Mouse (Mus musculus): Measurements from ENCODE around the gene 1700123O20Rik. TPM values are rescaled to one million over a fixed set of nuclear protein-coding genes. Genes with fewer than 3 reads are reported as not detected.

Gene 1700123O20Rik
- polyA plus RNA-seq, 1 experiment = 47.0 TPM

DNA sequence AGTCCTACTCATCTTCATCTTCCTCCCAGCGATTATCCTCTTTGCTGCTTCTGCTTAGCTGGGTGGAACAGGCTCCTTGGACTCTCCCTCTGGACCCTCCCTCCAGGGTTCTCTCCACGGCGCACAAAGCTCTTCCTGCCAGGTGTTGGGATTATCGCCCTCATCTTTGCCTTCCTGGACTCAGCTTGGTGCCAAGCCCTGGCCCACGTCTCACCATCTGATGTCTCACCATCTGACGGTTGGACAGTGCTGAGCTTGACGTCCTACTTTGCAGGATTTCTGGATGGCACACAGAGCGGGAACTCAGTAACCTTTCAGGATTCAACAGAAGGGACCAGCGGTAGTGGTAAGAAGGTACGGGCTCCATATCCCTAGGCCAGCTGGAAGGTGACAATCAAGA lies 35.7 kb downstream of the 1700123O20Rik start:
- Histone ChIP-seq H3K4me3 (ENCODE audit: control insufficient read depth, low read depth, low read length) (no peak overlapping the region), H3K36me3 (ENCODE audit: control insufficient read depth, insufficient read depth, low read length) (no peaks in the 10 kb centered on the region), H3K27ac (ENCODE audit: control insufficient read depth, insufficient read depth, low read depth, low read length) (no peak overlapping the region), H3K27me3 (ENCODE audit: control insufficient read depth, insufficient read depth, low read length) (no peaks in the 10 kb centered on the region), H3K4me1 (ENCODE audit: control insufficient read depth, insufficient read depth, low read length) (no peaks in the 10 kb centered on the region)
- TF ChIP-seq POLR2A (IDR thresholded peaks at IDR 0.05; ENCODE audit: control insufficient read depth, low read depth, low read length) (no peak), CTCF (IDR thresholded peaks at IDR 0.05; ENCODE audit: control insufficient read depth, insufficient read depth, insufficient replicate concordance, low read depth, low read length) (no peak)

DNA sequence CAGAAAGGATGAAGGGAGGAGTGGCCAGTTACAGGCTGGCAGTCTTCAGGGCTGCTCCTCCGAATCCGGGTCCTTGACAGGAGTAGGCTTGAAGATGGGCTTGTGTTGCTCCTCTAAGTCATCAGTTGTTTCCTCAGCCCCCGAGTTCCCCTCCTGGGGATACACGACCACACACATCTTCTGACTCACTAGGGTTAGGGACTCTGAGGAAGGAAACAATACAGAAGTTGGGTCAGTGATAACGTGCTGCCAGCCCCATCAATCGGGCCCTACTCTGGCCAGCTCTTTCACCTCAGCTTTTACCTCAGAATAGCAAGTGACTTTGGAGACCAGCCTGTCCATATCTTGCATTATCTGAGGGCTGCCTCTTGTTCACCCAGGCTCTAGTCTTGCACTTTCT lies 38.0 kb downstream of the 1700123O20Rik start:
- H3K4me3 ChIP-seq (ENCODE audit: control insufficient read depth, low read depth, low read length) = no peak overlapping the region
- no peaks in the 10 kb centered on the region for H3K36me3 ChIP-seq (ENCODE audit: control insufficient read depth, insufficient read depth, low read length)
- no peaks in the 10 kb centered on the region for H3K4me1 ChIP-seq (ENCODE audit: control insufficient read depth, insufficient read depth, low read length)
- H3K27me3 ChIP-seq (ENCODE audit: control insufficient read depth, insufficient read depth, low read length) = no peaks in the 10 kb centered on the region
- TF ChIP-seq CTCF (IDR thresholded peaks at IDR 0.05; ENCODE audit: control insufficient read depth, insufficient read depth, insufficient replicate concordance, low read depth, low read length) = no peak
- TF ChIP-seq POLR2A (IDR thresholded peaks at IDR 0.05; ENCODE audit: control insufficient read depth, low read depth, low read length) = no peak
- no peak overlapping the region for H3K27ac ChIP-seq (ENCODE audit: control insufficient read depth, insufficient read depth, low read depth, low read length)

DNA sequence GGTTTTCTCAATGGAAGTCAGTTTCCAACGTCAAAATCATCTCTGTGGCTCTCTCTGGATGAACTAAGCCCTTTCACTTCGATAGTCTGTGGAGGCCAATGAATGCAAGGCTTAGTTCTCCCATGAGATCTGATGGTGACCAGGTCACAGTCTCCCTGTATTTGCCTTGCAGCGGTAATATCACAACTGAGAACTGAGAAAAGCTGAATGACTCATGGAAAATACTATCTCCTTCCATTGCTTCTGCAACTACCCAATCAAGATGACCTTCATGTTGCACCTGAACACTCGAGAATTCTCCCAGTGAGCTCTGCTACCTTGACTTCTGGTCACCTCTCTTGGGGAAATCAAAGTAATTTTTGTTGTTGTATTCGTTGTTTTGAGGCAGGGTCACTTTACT lies 41.5 kb downstream of the 1700123O20Rik start:
- H3K27me3 ChIP-seq (ENCODE audit: control insufficient read depth, insufficient read depth, low read length) = no peaks in the 10 kb centered on the region

DNA sequence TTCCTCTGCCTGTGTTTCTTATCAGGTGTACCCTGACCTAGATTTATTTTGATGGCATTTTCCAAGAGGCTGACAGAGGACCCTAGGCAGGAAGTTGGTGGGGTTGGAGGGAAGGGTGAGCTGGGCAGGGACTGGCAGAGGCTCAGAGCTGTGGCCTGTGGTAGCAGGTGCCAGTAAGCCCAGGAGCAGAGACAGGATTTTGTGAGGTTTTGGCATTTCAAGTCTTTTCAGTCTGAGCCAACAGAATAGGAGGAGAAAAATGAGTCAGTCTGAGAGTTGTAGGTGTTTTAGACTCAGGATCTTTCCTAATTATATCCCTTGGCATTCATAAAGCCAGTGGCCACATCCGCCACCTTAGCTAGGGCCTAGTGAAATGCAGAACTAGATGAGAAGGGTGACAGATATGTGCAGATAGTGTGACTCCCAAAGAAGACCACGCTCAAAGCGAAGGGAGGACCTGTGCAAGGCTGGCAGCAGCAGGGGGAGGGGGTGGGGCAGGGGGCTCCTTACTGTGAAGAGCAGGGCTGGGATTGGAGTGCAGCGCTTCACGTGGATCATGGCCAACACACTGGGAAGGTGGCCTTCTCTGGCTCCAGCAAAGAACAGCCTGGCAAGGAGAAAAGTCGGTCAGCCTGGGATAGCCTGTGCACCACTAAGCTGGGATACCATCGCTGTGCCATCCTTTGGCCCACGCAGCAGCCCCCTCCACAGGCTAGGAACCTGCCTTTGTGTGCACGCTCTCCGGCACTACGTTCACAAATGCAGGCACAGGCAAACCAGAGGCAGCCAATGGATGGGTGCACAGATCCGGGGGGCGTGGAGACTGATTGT lies 43.0 kb downstream of the 1700123O20Rik start:
- TF ChIP-seq POLR2A (IDR thresholded peaks at IDR 0.05; ENCODE audit: control insufficient read depth, low read depth, low read length) (no peak), CTCF (IDR thresholded peaks at IDR 0.05; ENCODE audit: control insufficient read depth, insufficient read depth, insufficient replicate concordance, low read depth, low read length) (no peak)
- Histone ChIP-seq H3K27ac (ENCODE audit: control insufficient read depth, insufficient read depth, low read depth, low read length) (no peak overlapping the region), H3K36me3 (ENCODE audit: control insufficient read depth, insufficient read depth, low read length) (no peaks in the 10 kb centered on the region), H3K4me1 (ENCODE audit: control insufficient read depth, insufficient read depth, low read length) (no peaks in the 10 kb centered on the region), H3K4me3 (ENCODE audit: control insufficient read depth, low read depth, low read length) (no peak overlapping the region), H3K27me3 (ENCODE audit: control insufficient read depth, insufficient read depth, low read length) (no peaks in the 10 kb centered on the region)

More for the DNA sequence above, 41.5 kb downstream of the 1700123O20Rik start:
- no peaks in the 10 kb centered on the region for H3K36me3 ChIP-seq (ENCODE audit: control insufficient read depth, insufficient read depth, low read length)
- no peak overlapping the region for H3K27ac ChIP-seq (ENCODE audit: control insufficient read depth, insufficient read depth, low read depth, low read length)
- H3K4me3 ChIP-seq (ENCODE audit: control insufficient read depth, low read depth, low read length) = no peak overlapping the region
- TF ChIP-seq CTCF (IDR thresholded peaks at IDR 0.05; ENCODE audit: control insufficient read depth, insufficient read depth, insufficient replicate concordance, low read depth, low read length) = no peak
- no peak for TF ChIP-seq POLR2A (IDR thresholded peaks at IDR 0.05; ENCODE audit: control insufficient read depth, low read depth, low read length)
- no peaks in the 10 kb centered on the region for H3K4me1 ChIP-seq (ENCODE audit: control insufficient read depth, insufficient read depth, low read length)

DNA sequence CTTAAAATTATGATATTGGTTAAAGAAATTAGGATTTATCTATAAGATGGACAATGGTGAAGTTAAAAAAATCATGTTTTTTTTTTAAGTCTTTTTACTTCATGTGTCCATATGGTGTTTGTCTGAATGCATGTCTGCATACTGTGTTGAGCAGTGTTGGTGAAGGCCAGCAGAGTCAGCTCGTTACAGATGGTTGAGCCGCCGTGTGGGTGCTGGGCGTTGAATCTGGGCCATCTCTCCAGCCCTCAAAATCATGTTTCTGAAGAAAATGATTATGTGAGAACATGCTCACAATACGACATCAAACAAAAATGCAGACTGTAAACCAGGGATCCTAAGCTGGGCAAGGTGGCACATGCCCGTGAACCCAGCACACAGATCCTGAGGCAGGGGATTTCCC lies 44.3 kb downstream of the 1700123O20Rik start:
- Histone ChIP-seq H3K4me1 (ENCODE audit: control insufficient read depth, insufficient read depth, low read length) (no peaks in the 10 kb centered on the region), H3K27me3 (ENCODE audit: control insufficient read depth, insufficient read depth, low read length) (no peaks in the 10 kb centered on the region), H3K27ac (ENCODE audit: control insufficient read depth, insufficient read depth, low read depth, low read length) (no peak overlapping the region), H3K36me3 (ENCODE audit: control insufficient read depth, insufficient read depth, low read length) (no peaks in the 10 kb centered on the region), H3K4me3 (ENCODE audit: control insufficient read depth, low read depth, low read length) (no peak overlapping the region)
- no peak for TF ChIP-seq POLR2A (IDR thresholded peaks at IDR 0.05; ENCODE audit: control insufficient read depth, low read depth, low read length)
- TF ChIP-seq CTCF (IDR thresholded peaks at IDR 0.05; ENCODE audit: control insufficient read depth, insufficient read depth, insufficient replicate concordance, low read depth, low read length) = no peak

DNA sequence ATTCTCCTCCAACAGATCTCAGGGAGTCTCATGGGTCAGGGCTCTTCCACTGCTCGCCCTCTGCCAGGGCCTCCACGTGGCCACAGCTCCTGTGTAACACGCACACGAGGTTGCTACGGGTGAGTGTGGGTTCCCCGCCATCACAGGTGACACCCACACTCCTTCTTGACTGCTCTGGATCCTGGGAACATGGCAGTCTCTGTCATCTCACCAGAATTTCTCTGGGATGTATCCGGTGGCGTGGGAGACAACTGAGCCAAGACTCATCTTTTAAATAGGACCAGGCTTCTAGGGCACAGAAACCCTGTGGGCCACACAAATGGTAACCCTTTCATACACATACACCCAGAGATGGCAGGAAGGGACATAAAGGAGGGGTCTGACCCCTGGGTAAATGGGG lies 46.2 kb downstream of the 1700123O20Rik start:
- no peaks in the 10 kb centered on the region for H3K27me3 ChIP-seq (ENCODE audit: control insufficient read depth, insufficient read depth, low read length)
- no peaks in the 10 kb centered on the region for H3K36me3 ChIP-seq (ENCODE audit: control insufficient read depth, insufficient read depth, low read length)
- no peak overlapping the region for H3K4me3 ChIP-seq (ENCODE audit: control insufficient read depth, low read depth, low read length)
- TF ChIP-seq CTCF (IDR thresholded peaks at IDR 0.05; ENCODE audit: control insufficient read depth, insufficient read depth, insufficient replicate concordance, low read depth, low read length) (no peak), POLR2A (IDR thresholded peaks at IDR 0.05; ENCODE audit: control insufficient read depth, low read depth, low read length) (no peak)
- H3K27ac ChIP-seq (ENCODE audit: control insufficient read depth, insufficient read depth, low read depth, low read length) = no peak overlapping the region
- H3K4me1 ChIP-seq (ENCODE audit: control insufficient read depth, insufficient read depth, low read length) = no peaks in the 10 kb centered on the region

DNA sequence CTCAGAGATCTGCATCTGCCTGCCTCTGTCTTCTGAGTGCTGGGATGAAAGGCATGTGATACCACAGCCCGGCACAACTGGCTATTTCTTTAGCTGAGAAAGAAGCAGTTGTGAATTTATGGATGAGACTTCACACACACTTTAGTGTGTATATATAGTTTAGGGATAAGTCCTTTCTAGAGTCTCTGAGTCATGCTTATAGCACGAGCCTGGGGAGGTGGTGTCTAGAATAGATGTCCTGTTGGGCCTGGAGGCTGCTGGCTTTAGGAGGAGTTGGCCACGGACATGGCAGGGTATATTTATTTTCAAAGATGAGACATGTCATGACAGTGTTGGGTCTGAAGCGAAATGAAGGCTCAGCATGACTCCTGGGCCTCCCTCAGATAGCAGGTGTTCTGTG lies 48.0 kb downstream of the 1700123O20Rik start:
- no peak overlapping the region for H3K4me3 ChIP-seq (ENCODE audit: control insufficient read depth, low read depth, low read length)
- TF ChIP-seq CTCF (IDR thresholded peaks at IDR 0.05; ENCODE audit: control insufficient read depth, insufficient read depth, insufficient replicate concordance, low read depth, low read length) (no peak), POLR2A (IDR thresholded peaks at IDR 0.05; ENCODE audit: control insufficient read depth, low read depth, low read length) (no peak)
- H3K27me3 ChIP-seq (ENCODE audit: control insufficient read depth, insufficient read depth, low read length) = no peaks in the 10 kb centered on the region
- no peaks in the 10 kb centered on the region; the same call in 1 of the 2 replicates for H3K4me1 ChIP-seq (ENCODE audit: control insufficient read depth, insufficient read depth, low read length)
- no peaks in the 10 kb centered on the region for H3K36me3 ChIP-seq (ENCODE audit: control insufficient read depth, insufficient read depth, low read length)
- no peak overlapping the region for H3K27ac ChIP-seq (ENCODE audit: control insufficient read depth, insufficient read depth, low read depth, low read length)
